35 mouse cellular contexts compared by ENCODE assay signal in genomic region chr2:104117173-104117572, GRCm38 (mm10). TPM values are rescaled to one million over a fixed set of nuclear protein-coding genes. Genes with fewer than 3 reads are reported as not detected.
"Had no signal": no experiment of that assay in that cellular context is flagged by ENCODE, and none has a peak within 500 bp of the region (broad histone marks: within the 10 kb centered on the region; RNA-seq: fewer than 3 reads in every experiment).

No protein-coding gene starts in this region.

RNA-seq across cellular contexts. Expression of gene A930018P22Rik, which starts 5.4 kb away (rescaled TPM):
- total RNA-seq: hematopoietic stem cell, adult 5-6 weeks; layer of hippocampus, postnatal 14 days; layer of hippocampus, postnatal 36 days; left cerebral cortex, adult 18-20 months; left cerebral cortex, adult 8-10 months; left cerebral cortex, postnatal 10 days; left cerebral cortex, postnatal 25 days; left cerebral cortex, postnatal 4 days had no signal
- polyA plus RNA-seq: heart, adult 2 months; hindbrain, embryonic 11.5 days; hindbrain, embryonic 13.5 days; hindbrain, embryonic 15.5 days; hindbrain, postnatal 0 days; intestine, embryonic 14.5 days; large intestine, adult 2 months; limb, embryonic 11.5 days; limb, embryonic 13.5 days; limb, embryonic 15.5 days had no signal

RNA-seq across cellular contexts. Expression of gene Cd59b, which starts 47.5 kb away (rescaled TPM):
- total RNA-seq: hindbrain, postnatal 0 days had no signal

RNA-seq across cellular contexts. Expression of gene Gm10799, which starts 48.8 kb away (rescaled TPM):
- total RNA-seq: gastrocnemius, adult 18-20 months; gastrocnemius, adult 8-10 months; gastrocnemius, postnatal 14 days; gastrocnemius, postnatal 36 days; heart, adult 2 months; heart, postnatal 14 days; heart, postnatal 36 days; hematopoietic stem cell, adult 5-6 weeks; hindbrain, postnatal 0 days; layer of hippocampus, adult 18-20 months; layer of hippocampus, adult 8-10 months; layer of hippocampus, postnatal 14 days; layer of hippocampus, postnatal 36 days; left cerebral cortex, adult 18-20 months; left cerebral cortex, adult 8-10 months; left cerebral cortex, postnatal 10 days; left cerebral cortex, postnatal 25 days; left cerebral cortex, postnatal 4 days had no signal
- polyA plus RNA-seq: gonadal fat pad, adult 2 months; heart, adult 2 months; heart, embryonic 11.5 days; heart, embryonic 13.5 days; heart, embryonic 15.5 days; heart, postnatal 0 days; hindbrain, embryonic 11.5 days; hindbrain, embryonic 13.5 days; hindbrain, embryonic 15.5 days; hindbrain, postnatal 0 days; intestine, embryonic 14.5 days; intestine, embryonic 16.5 days; kidney, adult 2 months; kidney, embryonic 15.5 days; kidney, postnatal 0 days; large intestine, adult 2 months; limb, embryonic 11.5 days; limb, embryonic 13.5 days; limb, embryonic 15.5 days had no signal

RNA-seq across cellular contexts. Expression of gene Gm10912, which starts 51.5 kb away (rescaled TPM):
- total RNA-seq: hematopoietic stem cell, adult 5-6 weeks; hindbrain, postnatal 0 days; layer of hippocampus, postnatal 14 days had no signal
- polyA plus RNA-seq: heart, embryonic 11.5 days; heart, embryonic 13.5 days; hindbrain, embryonic 11.5 days; hindbrain, embryonic 13.5 days; hindbrain, embryonic 15.5 days; hindbrain, postnatal 0 days; intestine, embryonic 14.5 days; intestine, embryonic 16.5 days; kidney, embryonic 15.5 days; kidney, postnatal 0 days; large intestine, adult 2 months; limb, embryonic 11.5 days had no signal
